Mouse (Mus musculus) cerebellum, adult 2 months (tissue): ENCODE data around the gene Sacm1l.

ENCODE experiments used
- CTCF ChIP-seq: fragments of 200-500 bp; IDR thresholded peaks from 2 replicates; pipeline ENCODE4 v1.5.1; 2011; ENCODE audit warnings: low read depth, mild to moderate bottlenecking, control low read depth, low read length, moderate library complexity, borderline replicate concordance; ENCODE audit not compliant: insufficient read depth
- POLR2A ChIP-seq: fragments of 200-500 bp; IDR thresholded peaks from 2 replicates; pipeline ENCODE4 v1.6.1; 2011; ENCODE audit warnings: low read length, control low read depth, borderline replicate concordance; ENCODE audit not compliant: insufficient read depth

- no peak for TF ChIP-seq CTCF
- no peak for TF ChIP-seq POLR2A
Observed at GRCm38 (mm10) chr9:123538189-123538588, 8.6 kb downstream of the Sacm1l start.
